Mouse (Mus musculus) small intestine, adult 2 months (tissue): ENCODE results near the gene Mad1l1. TPM values are rescaled to one million over a fixed set of nuclear protein-coding genes. Genes with fewer than 3 reads are reported as not detected.
A peak's percentile ranks its signal among the peaks of the same experiment; 100 is the strongest.

Experiments used
- H3K27ac ChIP-seq: fragments of 200-500 bp; 2 replicates; pipeline ENCODE4 v1.5.1; 2012; ENCODE audit warnings: low read depth, low read length, control low read depth, inconsistent platforms; ENCODE audit not compliant: insufficient read depth
- H3K27me3 ChIP-seq: fragments of 200-500 bp; 2 replicates; pipeline ENCODE4 v1.6.1; 2012; ENCODE audit warnings: mild to moderate bottlenecking, moderate library complexity, low read length, inconsistent platforms; ENCODE audit not compliant: control insufficient read depth, insufficient read depth
- H3K36me3 ChIP-seq: fragments of 200-500 bp; 2 replicates; pipeline ENCODE4 v1.6.1; 2012; ENCODE audit warnings: mild to moderate bottlenecking, low read length, control low read depth, inconsistent platforms; ENCODE audit not compliant: control insufficient read depth, insufficient read depth
- H3K4me1 ChIP-seq: fragments of 200-500 bp; 2 replicates; pipeline ENCODE4 v1.6.1; 2012; ENCODE audit warnings: low read length, inconsistent platforms, mixed read lengths; ENCODE audit not compliant: control insufficient read depth, insufficient read depth, insufficient read length
- H3K4me3 ChIP-seq: fragments of 200-500 bp; 2 replicates; pipeline ENCODE4 v1.5.1; 2012; ENCODE audit warnings: low read depth, mild to moderate bottlenecking, control low read depth, inconsistent platforms, low read length, moderate library complexity
- CTCF ChIP-seq: fragments of 200-500 bp; IDR thresholded peaks from 2 replicates; pipeline ENCODE4 v1.5.1; 2012; ENCODE audit warnings: low read depth, mild to moderate bottlenecking, control low read depth, inconsistent platforms, low read length, moderate library complexity, mixed read lengths; ENCODE audit not compliant: insufficient replicate concordance, insufficient read length; ENCODE audit errors: extremely low read depth
- POLR2A ChIP-seq: fragments of 200-500 bp; IDR thresholded peaks from 2 replicates; pipeline ENCODE4 v1.6.1; 2012; ENCODE audit warnings: low read depth, mild to moderate bottlenecking, control low read depth, inconsistent platforms, low read length, moderate library complexity
- WGBS: fragments of 180-500 bp; shearing (Covaris S2); methylation state at CpG from one replicate; pipeline ENCODE4 v1.1.7; 2018; 5-methylcytosine and 5-hydroxymethylcytosine counted together
- polyA plus RNA-seq: library from polyadenylated mRNA; depleted of rRNA; stranded (reverse); fragments of >200 nt; gene quantifications from 2 replicates; pipeline ENCODE4 v1.2.3, GENCODE M21; 2012

The Mad1l1 gene
- polyA plus RNA-seq, 1 experiment, result 22.9 TPM

GRCm38 (mm10) chr5:140204465-140204864, 116.9 kb downstream of the Mad1l1 start:
- Histone ChIP-seq H3K36me3 (no peaks in the 10 kb centered on the region), H3K27ac (no peak overlapping the region), H3K27me3 (no peaks in the 10 kb centered on the region), H3K4me1 (peaks cover 34% of the 10 kb centered on the region), H3K4me3 (no peak overlapping the region)
- WGBS, result 25% methylated on average over 3 of the region's 3 CpGs
- no peak for TF ChIP-seq CTCF
- no peak for TF ChIP-seq POLR2A

- Histone ChIP-seq H3K36me3 (no peaks in the 10 kb centered on the region), H3K27me3 (no peaks in the 10 kb centered on the region), H3K27ac (no peak overlapping the region), H3K4me1 (peaks cover 35% of the 10 kb centered on the region), H3K4me3 (no peak overlapping the region)
- TF ChIP-seq POLR2A (no peak), CTCF (no peak)
- WGBS, result 96% methylated on average over 4 of the region's 5 CpGs
Observed at GRCm38 (mm10) chr5:140204037-140204436, 117.3 kb downstream of the Mad1l1 start.

- Histone ChIP-seq H3K4me1 (peaks cover 23% of the 10 kb centered on the region), H3K4me3 (no peak overlapping the region), H3K27me3 (no peaks in the 10 kb centered on the region), H3K27ac (no peak overlapping the region), H3K36me3 (no peaks in the 10 kb centered on the region)
- WGBS, result 92% methylated on average over 2 of the region's 2 CpGs
- TF ChIP-seq POLR2A (no peak), CTCF (no peak)
Observed at GRCm38 (mm10) chr5:140202451-140202850, 118.9 kb downstream of the Mad1l1 start.

- TF ChIP-seq CTCF (no peak), POLR2A (no peak)
- Histone ChIP-seq H3K4me1 (peaks cover 14% of the 10 kb centered on the region), H3K27ac (no peak overlapping the region), H3K27me3 (no peaks in the 10 kb centered on the region), H3K36me3 (no peaks in the 10 kb centered on the region), H3K4me3 (no peak overlapping the region)
- 92% methylated on average over 5 of the region's 5 CpGs for WGBS
Observed at GRCm38 (mm10) chr5:140201566-140201965, 119.8 kb downstream of the Mad1l1 start.

GRCm38 (mm10) chr5:140201109-140201508, 120.2 kb downstream of the Mad1l1 start:
- Histone ChIP-seq H3K36me3 (no peaks in the 10 kb centered on the region), H3K4me3 (no peak overlapping the region), H3K4me1 (peaks cover 11% of the 10 kb centered on the region), H3K27me3 (no peaks in the 10 kb centered on the region), H3K27ac (no peak overlapping the region)
- 96% methylated on average over 1 of the region's 1 CpGs for WGBS
- TF ChIP-seq CTCF (no peak), POLR2A (no peak)

GRCm38 (mm10) chr5:140197705-140198104, 123.6 kb downstream of the Mad1l1 start:
- H3K27ac ChIP-seq, result no peak overlapping the region
- H3K36me3 ChIP-seq, result no peaks in the 10 kb centered on the region; the same call in 1 of the 2 replicates
- peaks cover 8% of the 10 kb centered on the region; the same call in 1 of the 2 replicates for H3K4me1 ChIP-seq
- no peak for TF ChIP-seq POLR2A
- peak; percentile 81; the same call in 1 of the 2 replicates for TF ChIP-seq CTCF
- 23% methylated on average over 4 of the region's 4 CpGs for WGBS
- H3K27me3 ChIP-seq, result no peaks in the 10 kb centered on the region
- no peak overlapping the region for H3K4me3 ChIP-seq

GRCm38 (mm10) chr5:140196446-140196845, 124.9 kb downstream of the Mad1l1 start:
- H3K4me3 ChIP-seq, result no peak overlapping the region
- WGBS, result 91% methylated on average over 3 of the region's 3 CpGs
- no peaks in the 10 kb centered on the region for H3K27me3 ChIP-seq
- no peak overlapping the region for H3K27ac ChIP-seq
- H3K36me3 ChIP-seq, result peaks cover 2% of the 10 kb centered on the region; the same call in 1 of the 2 replicates
- TF ChIP-seq POLR2A, result no peak
- no peak for TF ChIP-seq CTCF
- peaks cover 8% of the 10 kb centered on the region; the same call in 1 of the 2 replicates for H3K4me1 ChIP-seq

GRCm38 (mm10) chr5:140194173-140194572, 127.2 kb downstream of the Mad1l1 start:
- peaks cover 2% of the 10 kb centered on the region; the same call in 1 of the 2 replicates for H3K4me1 ChIP-seq
- WGBS, result 93% methylated on average over 11 of the region's 11 CpGs
- no peak overlapping the region for H3K27ac ChIP-seq
- TF ChIP-seq POLR2A, result no peak
- TF ChIP-seq CTCF, result no peak
- H3K4me3 ChIP-seq, result no peak overlapping the region
- H3K27me3 ChIP-seq, result no peaks in the 10 kb centered on the region
- H3K36me3 ChIP-seq, result peaks cover 2% of the 10 kb centered on the region; the same call in 1 of the 2 replicates
